Mouse (Mus musculus) megakaryocyte, embryonic 14.5 days (primary cell): Measurements from ENCODE around the gene Pkd1l1.

ENCODE experiments used
- FLI1 ChIP-seq: IDR thresholded peaks from 2 replicates; pipeline ENCODE4 v1.6.1; 2012; ENCODE audit warnings: low read length, inconsistent platforms, mixed read lengths
- GATA1 ChIP-seq: IDR thresholded peaks from 3 replicates; pipeline ENCODE4 v1.6.1; 2012; ENCODE audit warnings: mixed read lengths, low read length, inconsistent platforms, borderline replicate concordance

GRCm38 (mm10) chr11:8779427-8779826 is 193.6 kb downstream of the Pkd1l1 start:
- no peak for TF ChIP-seq FLI1
- no peak for TF ChIP-seq GATA1
